Mouse (Mus musculus): ENCODE measurements at regions not wholly inside any gene's neighbourhood (a gene's known extent, or its start where the extent isn't known, plus 50 kb on each side); places are given as distances from the start of the nearest gene placed in this dataset.

DNA sequence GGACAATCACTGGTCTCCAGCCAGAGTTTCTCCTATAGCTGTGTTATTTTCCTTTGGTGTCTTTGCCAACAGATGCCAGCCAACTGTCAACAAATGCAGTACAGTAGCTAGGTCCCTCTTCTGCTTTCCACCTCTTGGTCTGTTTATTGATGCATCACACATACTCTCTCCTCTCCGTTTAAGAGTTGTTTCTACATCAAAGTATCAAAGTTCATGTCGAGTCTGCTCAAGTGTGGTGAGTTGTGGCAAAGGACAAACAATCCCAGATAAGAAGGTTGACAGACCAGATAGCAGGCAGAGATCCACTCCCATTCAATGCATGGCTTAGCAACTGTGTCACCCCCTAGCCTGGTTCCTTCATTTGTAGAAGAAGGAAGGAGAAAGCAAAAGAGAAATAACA is 123.6 kb downstream of the Chic2 start:
- 10% methylated on average over 2 of the region's 2 CpGs for WGBS
- TF ChIP-seq CTCF (IDR thresholded peaks at IDR 0.05) (no peak), EP300 (IDR thresholded peaks at IDR 0.05) (no peak)
- Histone ChIP-seq H3K27ac (ENCODE audit: low read length) (no peak overlapping the region), H3K4me2 (replicated peaks; ENCODE audit: low read depth, low read length) (no peak overlapping the region), H3K4me3 (ENCODE audit: low read depth, low read length) (no peak overlapping the region), H3K36me3 (ENCODE audit: insufficient read depth, low read length) (no peaks in the 10 kb centered on the region), H3K4me1 (ENCODE audit: insufficient read depth, low read depth, low read length) (no peaks in the 10 kb centered on the region), H3K9ac (replicated peaks; ENCODE audit: low read depth) (no peak overlapping the region), H3K27me3 (replicated peaks; ENCODE audit: insufficient read depth, low read length) (no peaks in the 10 kb centered on the region), H3K9me3 (ENCODE audit: low read length) (no peaks in the 10 kb centered on the region)
- ATAC-seq (no peak), DNase-seq (ENCODE audit: low spot score) (no peak)

- Histone ChIP-seq H3K9ac (replicated peaks; ENCODE audit: low read depth) (no peak overlapping the region), H3K27ac (ENCODE audit: low read length) (no peak overlapping the region), H3K4me1 (ENCODE audit: insufficient read depth, low read depth, low read length) (no peaks in the 10 kb centered on the region), H3K36me3 (ENCODE audit: insufficient read depth, low read length) (no peaks in the 10 kb centered on the region), H3K27me3 (replicated peaks; ENCODE audit: insufficient read depth, low read length) (no peaks in the 10 kb centered on the region), H3K4me3 (ENCODE audit: low read depth, low read length) (no peak overlapping the region), H3K4me2 (replicated peaks; ENCODE audit: low read depth, low read length) (no peak overlapping the region), H3K9me3 (ENCODE audit: low read length) (no peaks in the 10 kb centered on the region)
- DNase-seq (ENCODE audit: low spot score) (no peak), ATAC-seq (no peak)
- 27% methylated on average over 5 of the region's 5 CpGs for WGBS
- no peak for TF ChIP-seq EP300 (IDR thresholded peaks at IDR 0.05)
- TF ChIP-seq CTCF (IDR thresholded peaks at IDR 0.05), result no peak
Measured at GRCm38 (mm10) chr5:74920490-74920889, 124.1 kb downstream of the Chic2 start.

GRCm38 (mm10) chr5:74905504-74906061 is 139.0 kb downstream of the Chic2 start:
- H3K27ac ChIP-seq (ENCODE audit: low read length), result 0 out of 2 replicates have a peak overlapping the region, but pooled peaks have one; percentile 33
- no peaks in the 10 kb centered on the region for H3K4me1 ChIP-seq (ENCODE audit: insufficient read depth, low read depth, low read length)
- TF ChIP-seq EP300 (IDR thresholded peaks at IDR 0.05) (no peak), CTCF (IDR thresholded peaks at IDR 0.05) (no peak)
- no peak overlapping the region for H3K9ac ChIP-seq (replicated peaks; ENCODE audit: low read depth)
- no peak overlapping the region for H3K4me2 ChIP-seq (replicated peaks; ENCODE audit: low read depth, low read length)
- no peak overlapping the region for H3K4me3 ChIP-seq (ENCODE audit: low read depth, low read length)
- WGBS, result 9% methylated on average over 7 of the region's 7 CpGs
- DNase-seq (ENCODE audit: low spot score) (peak; percentile 22), ATAC-seq (peak; percentile 71)
- H3K9me3 ChIP-seq (ENCODE audit: low read length), result no peaks in the 10 kb centered on the region
- no peaks in the 10 kb centered on the region for H3K27me3 ChIP-seq (replicated peaks; ENCODE audit: insufficient read depth, low read length)
- H3K36me3 ChIP-seq (ENCODE audit: insufficient read depth, low read length), result no peaks in the 10 kb centered on the region

GRCm38 (mm10) chr5:74904927-74905503 is 139.6 kb downstream of the Chic2 start:
- no peak overlapping the region for H3K4me3 ChIP-seq (ENCODE audit: low read depth, low read length)
- H3K27me3 ChIP-seq (replicated peaks; ENCODE audit: insufficient read depth, low read length), result no peaks in the 10 kb centered on the region
- peak; percentile 33 for DNase-seq (ENCODE audit: low spot score)
- H3K27ac ChIP-seq (ENCODE audit: low read length), result 0 out of 2 replicates have a peak overlapping the region, but pooled peaks have one; percentile 33
- H3K9ac ChIP-seq (replicated peaks; ENCODE audit: low read depth), result no peak overlapping the region
- H3K4me2 ChIP-seq (replicated peaks; ENCODE audit: low read depth, low read length), result no peak overlapping the region
- no peaks in the 10 kb centered on the region for H3K36me3 ChIP-seq (ENCODE audit: insufficient read depth, low read length)
- 39% methylated on average over 7 of the region's 7 CpGs for WGBS
- ATAC-seq, result 0 out of 2 replicates have a peak, but pooled peaks have one; percentile 5
- H3K9me3 ChIP-seq (ENCODE audit: low read length), result no peaks in the 10 kb centered on the region
- H3K4me1 ChIP-seq (ENCODE audit: insufficient read depth, low read depth, low read length), result no peaks in the 10 kb centered on the region
- no peak for TF ChIP-seq CTCF (IDR thresholded peaks at IDR 0.05)
- TF ChIP-seq EP300 (IDR thresholded peaks at IDR 0.05), result no peak

- no peak overlapping the region for H3K27ac ChIP-seq (ENCODE audit: low read length)
- no peak overlapping the region for H3K4me2 ChIP-seq (replicated peaks; ENCODE audit: low read depth, low read length)
- H3K9me3 ChIP-seq (ENCODE audit: low read length), result no peaks in the 10 kb centered on the region
- no peaks in the 10 kb centered on the region for H3K4me1 ChIP-seq (ENCODE audit: insufficient read depth, low read depth, low read length)
- no peak overlapping the region for H3K9ac ChIP-seq (replicated peaks; ENCODE audit: low read depth)
- DNase-seq (ENCODE audit: low spot score) (no peak), ATAC-seq (no peak)
- WGBS, result 75% methylated on average over 3 of the region's 3 CpGs
- no peaks in the 10 kb centered on the region for H3K36me3 ChIP-seq (ENCODE audit: insufficient read depth, low read length)
- no peak overlapping the region for H3K4me3 ChIP-seq (ENCODE audit: low read depth, low read length)
- no peak for TF ChIP-seq EP300 (IDR thresholded peaks at IDR 0.05)
- TF ChIP-seq CTCF (IDR thresholded peaks at IDR 0.05), result peak; percentile 52
- H3K27me3 ChIP-seq (replicated peaks; ENCODE audit: insufficient read depth, low read length), result no peaks in the 10 kb centered on the region
Measured at GRCm38 (mm10) chr5:74904327-74904726, 140.2 kb downstream of the Chic2 start.

DNA sequence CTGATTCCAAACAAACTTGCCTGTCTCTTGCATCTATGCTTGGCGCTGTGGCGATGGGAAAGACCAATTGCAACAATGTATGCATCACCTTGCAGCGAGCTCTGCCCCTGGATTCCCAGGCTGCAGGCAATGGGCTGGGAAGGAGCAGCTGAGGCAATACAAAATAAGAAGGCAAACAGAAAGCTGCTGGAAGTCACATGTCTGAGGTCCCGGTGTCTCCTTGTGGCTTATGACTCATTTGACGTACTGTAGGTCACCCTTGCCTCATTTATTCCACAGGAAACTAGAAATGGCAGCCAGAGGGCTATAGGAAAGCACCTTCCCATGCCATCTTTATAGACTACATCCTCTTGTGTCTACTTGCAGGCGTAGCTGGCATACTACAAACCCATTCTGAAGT is 140.9 kb downstream of the Chic2 start:
- H3K9me3 ChIP-seq (ENCODE audit: low read length), result no peaks in the 10 kb centered on the region
- H3K9ac ChIP-seq (replicated peaks; ENCODE audit: low read depth), result no peak overlapping the region
- H3K4me3 ChIP-seq (ENCODE audit: low read depth, low read length), result no peak overlapping the region
- H3K4me1 ChIP-seq (ENCODE audit: insufficient read depth, low read depth, low read length), result no peaks in the 10 kb centered on the region
- H3K36me3 ChIP-seq (ENCODE audit: insufficient read depth, low read length), result no peaks in the 10 kb centered on the region
- DNase-seq (ENCODE audit: low spot score) (no peak), ATAC-seq (no peak)
- 82% methylated on average over 6 of the region's 6 CpGs for WGBS
- H3K4me2 ChIP-seq (replicated peaks; ENCODE audit: low read depth, low read length), result no peak overlapping the region
- TF ChIP-seq CTCF (IDR thresholded peaks at IDR 0.05) (no peak), EP300 (IDR thresholded peaks at IDR 0.05) (no peak)
- H3K27me3 ChIP-seq (replicated peaks; ENCODE audit: insufficient read depth, low read length), result no peaks in the 10 kb centered on the region
- no peak overlapping the region for H3K27ac ChIP-seq (ENCODE audit: low read length)
